Comparison of ENCODE assay signal across 9 mouse cellular contexts in the genomic region with DNA sequence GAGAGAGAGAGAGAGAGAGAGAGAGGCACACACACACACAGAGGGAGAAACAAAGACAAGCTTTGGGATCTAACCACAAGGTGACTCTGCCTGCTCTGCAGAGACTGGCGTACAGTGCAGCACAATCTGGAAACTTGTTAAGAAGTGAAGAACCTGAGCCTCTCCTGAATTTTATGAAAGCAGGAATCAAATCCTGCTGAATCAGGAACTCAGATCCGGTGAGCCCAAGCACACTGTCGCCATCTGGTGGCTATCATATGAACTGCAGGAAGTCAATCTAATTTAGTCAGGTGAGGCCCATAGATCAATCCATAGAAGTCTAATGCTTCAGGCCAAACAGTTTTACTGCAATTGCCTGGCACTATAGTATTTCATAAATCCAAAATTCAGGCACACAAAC. TPM values are rescaled to one million over a fixed set of nuclear protein-coding genes. Genes with fewer than 3 reads are reported as not detected.
DNase-seq lines count a peak whose midpoint lies in the region; ATAC-seq and TF ChIP-seq lines count a peak whose summit lies in the region.
"Had no signal": no experiment of that assay in that cellular context is flagged by ENCODE, and none has a peak within 500 bp of the region (broad histone marks: within the 10 kb centered on the region; RNA-seq: fewer than 3 reads in every experiment).

No protein-coding gene starts in this region.

- H3K9me3 ChIP-seq in liver, embryonic 14.5 days (ENCODE audit: control insufficient read depth, low read length) = no peaks in the 10 kb centered on the region
- H3K9me3 ChIP-seq: limb, embryonic 15.5 days had no signal

- no peaks in the 10 kb centered on the region for H3K27me3 ChIP-seq in spleen, adult 2 months (ENCODE audit: control insufficient read depth, insufficient read depth, low read length)
- H3K27me3 ChIP-seq in liver, embryonic 14.5 days (ENCODE audit: control insufficient read depth, insufficient read depth, low read length) = no peaks in the 10 kb centered on the region
- H3K27me3 ChIP-seq: limb, embryonic 15.5 days had no signal

- ATAC-seq in common myeloid progenitor, adult 5-6 weeks (replicated peaks; ENCODE audit: low read depth, poor library complexity, severe bottlenecking) = peak; percentile 83
- no peak for ATAC-seq in liver, embryonic 14.5 days (ENCODE audit: insufficient read depth)

- no peaks in the 10 kb centered on the region for H3K36me3 ChIP-seq in spleen, adult 2 months (ENCODE audit: control insufficient read depth, insufficient read depth, low read length)
- H3K36me3 ChIP-seq in liver, embryonic 14.5 days (replicated peaks; ENCODE audit: control insufficient read depth, insufficient read depth, low read depth) = no peaks in the 10 kb centered on the region
- H3K36me3 ChIP-seq: limb, embryonic 15.5 days had no signal

- no peak overlapping the region for H3K27ac ChIP-seq in spleen, adult 2 months (ENCODE audit: insufficient read depth, low read length)
- H3K27ac ChIP-seq in liver, embryonic 14.5 days = no peak overlapping the region
- H3K27ac ChIP-seq: limb, embryonic 15.5 days had no signal

- no peak overlapping the region for H3K4me2 ChIP-seq in liver, embryonic 14.5 days (ENCODE audit: low read depth)
- H3K4me2 ChIP-seq: limb, embryonic 15.5 days had no signal

- DNase-seq in adrenal gland, adult (ENCODE audit: inconsistent age in 2 of 2, low spot score in 1 of 2) = peak; percentile 23 to 71
- no peak for DNase-seq in adrenal gland, postnatal 4 days (ENCODE audit: low spot score in 2 of 2)
- no peak for DNase-seq in spleen, adult 2 months (ENCODE audit: low read depth in 1 of 2, low spot score in 2 of 2)
- DNase-seq in spleen, adult 12 weeks (ENCODE audit: low spot score) = no peak
- peak; percentile 30 for DNase-seq in hindlimb bud, embryonic 11.5 days (ENCODE audit: extremely low spot score, low read depth, low spot score)
- DNase-seq in liver, embryonic 14.5 days (ENCODE audit: low read depth in 3 of 3, low spot score in 3 of 3) = peak in 2 of 3 experiments; percentile 7 to 9
- DNase-seq in right cerebral cortex, postnatal 14 days = peak; percentile 37

- no peaks in the 10 kb centered on the region for H3K4me1 ChIP-seq in spleen, adult 2 months (ENCODE audit: control insufficient read depth, insufficient read depth, insufficient read length)
- no peaks in the 10 kb centered on the region for H3K4me1 ChIP-seq in liver, embryonic 14.5 days (replicated peaks; ENCODE audit: control insufficient read depth in 2 of 2, insufficient read depth in 2 of 2, low read length in 1 of 2)
- H3K4me1 ChIP-seq: limb, embryonic 15.5 days had no signal

- peak; percentile 58; the same call in 1 of the 2 replicates for TF ChIP-seq CTCF in spleen, adult 2 months (IDR thresholded peaks at IDR 0.05; ENCODE audit: extremely low read depth, insufficient read depth, insufficient read length, insufficient replicate concordance)
- TF ChIP-seq CTCF in liver, embryonic 14.5 days (IDR thresholded peaks at IDR 0.05; ENCODE audit: low read depth) = peak; percentile 88

- no peak overlapping the region for H3K9ac ChIP-seq in liver, embryonic 14.5 days (replicated peaks)
- H3K9ac ChIP-seq: limb, embryonic 15.5 days had no signal

- TF ChIP-seq POLR2A in spleen, adult 2 months (IDR thresholded peaks at IDR 0.05; ENCODE audit: low read depth, low read length) = no peak

- TF ChIP-seq EP300 in liver, embryonic 14.5 days (IDR thresholded peaks at IDR 0.05; ENCODE audit: low read depth) = no peak

- H3K4me3 ChIP-seq in spleen, adult 2 months (ENCODE audit: extremely low read depth, insufficient read depth, insufficient read length) = no peak overlapping the region
- H3K4me3 ChIP-seq in liver, embryonic 14.5 days (ENCODE audit: insufficient read depth in 1 of 2, low read depth in 2 of 2, low read length in 2 of 2) = no peak overlapping the region
- H3K4me3 ChIP-seq: limb, embryonic 15.5 days had no signal

- 32% methylated on average over 3 of the region's 3 CpGs for WGBS in spleen, adult 2 months
- WGBS in liver, embryonic 14.5 days (ENCODE audit: insufficient replicate concordance) = 26% methylated on average over 3 of the region's 3 CpGs

RNA-seq across cellular contexts. Expression of a gene that starts 5.8 kb away (rescaled TPM):
- not detected for total RNA-seq in adrenal gland, postnatal 4 days (2021)
- polyA plus RNA-seq in spleen, adult 2 months (2012; rRNA removed) = 0.02 TPM in 1 of 2 replicates, not detected in the other
- total RNA-seq in common myeloid progenitor, adult 5-6 weeks (2017) = not detected in 2 replicates
- not detected in 2 replicates for polyA plus RNA-seq in liver, embryonic 14.5 days (2012; rRNA removed)
- not detected in 2 replicates for polyA plus RNA-seq in liver, embryonic 14.5 days (2014; fragmentation: Nextera tagmentation; extraction: Ambion mirVana)

RNA-seq across cellular contexts. Expression of a gene that starts 51.9 kb away (rescaled TPM):
- not detected for total RNA-seq in adrenal gland, postnatal 4 days (2021)
- polyA plus RNA-seq in spleen, adult 2 months (2012; rRNA removed) = not detected in 2 replicates
- total RNA-seq in common myeloid progenitor, adult 5-6 weeks (2017) = not detected in 2 replicates
- polyA plus RNA-seq in liver, embryonic 14.5 days (2012; rRNA removed) = not detected in 2 replicates
- not detected in 2 replicates for polyA plus RNA-seq in liver, embryonic 14.5 days (2014; fragmentation: Nextera tagmentation; extraction: Ambion mirVana)

Comparison
In these comparisons a context has a peak if more than half of its experiments do, and no peak if none do; other contexts are left out.
1. DNase-seq: peak in adrenal gland, adult (2 of 2), hindlimb bud, embryonic 11.5 days (single experiment), liver, embryonic 14.5 days (2 of 3) and right cerebral cortex, postnatal 14 days (single experiment); none in adrenal gland, postnatal 4 days (0 of 2), spleen, adult 2 months (0 of 2) and spleen, adult 12 weeks (single experiment).